Mouse (Mus musculus): ENCODE measurements at regions not wholly inside any gene's neighbourhood (a gene's known extent, or its start where the extent isn't known, plus 50 kb on each side); places are given as distances from the start of the nearest gene placed in this dataset.

GRCm38 (mm10) chr19:21913005-21913670 is 135.0 kb downstream of the Cemip2 start:
- DNase-seq (ENCODE audit: low spot score) = no peak

- DNase-seq (ENCODE audit: low spot score) = peak; percentile 28
Observed at GRCm38 (mm10) chr19:21913748-21914611, 135.8 kb downstream of the Cemip2 start.

GRCm38 (mm10) chr19:21914658-21915057 is 136.5 kb downstream of the Cemip2 start:
- peak; percentile 29 for DNase-seq (ENCODE audit: low spot score)

GRCm38 (mm10) chr19:21918113-21918512 is 140.0 kb downstream of the Cemip2 start:
- DNase-seq (ENCODE audit: low spot score) = no peak

GRCm38 (mm10) chr19:21919074-21919473 is 140.9 kb downstream of the Cemip2 start:
- DNase-seq (ENCODE audit: low spot score) = no peak

- DNase-seq (ENCODE audit: low spot score) = no peak
Observed at GRCm38 (mm10) chr19:21940114-21940513, 162.0 kb downstream of the Cemip2 start.

- no peak for DNase-seq (ENCODE audit: low spot score)
Observed at GRCm38 (mm10) chr19:21941720-21942119, 163.6 kb downstream of the Cemip2 start.

- no peak for DNase-seq (ENCODE audit: low spot score)
Observed at GRCm38 (mm10) chr19:21942286-21942685, 164.1 kb downstream of the Cemip2 start.

GRCm38 (mm10) chr19:21943407-21943806 is 165.3 kb downstream of the Cemip2 start:
- DNase-seq (ENCODE audit: low spot score) = no peak

- peak; percentile 3 for DNase-seq (ENCODE audit: low spot score)
Observed at GRCm38 (mm10) chr19:21946262-21946922, 168.2 kb downstream of the Cemip2 start.

GRCm38 (mm10) chr19:21948030-21948429 is 169.9 kb downstream of the Cemip2 start:
- DNase-seq (ENCODE audit: low spot score) = no peak

GRCm38 (mm10) chr19:21962635-21963034 is 176.2 kb upstream of the Trpm3 start:
- no peak for DNase-seq (ENCODE audit: low spot score)

GRCm38 (mm10) chr19:21989857-21990256 is 149.0 kb upstream of the Trpm3 start:
- DNase-seq (ENCODE audit: low spot score) = no peak

- DNase-seq (ENCODE audit: low spot score) = no peak
Observed at GRCm38 (mm10) chr19:21990970-21991369, 147.9 kb upstream of the Trpm3 start.

- DNase-seq (ENCODE audit: low spot score) = no peak
Observed at GRCm38 (mm10) chr19:21991413-21991812, 147.4 kb upstream of the Trpm3 start.

- DNase-seq (ENCODE audit: low spot score) = no peak
Observed at GRCm38 (mm10) chr19:21999621-22000020, 139.2 kb upstream of the Trpm3 start.

- DNase-seq (ENCODE audit: low spot score) = no peak
Observed at GRCm38 (mm10) chr19:22008053-22008935, 130.6 kb upstream of the Trpm3 start.

- no peak for DNase-seq (ENCODE audit: low spot score)
Observed at GRCm38 (mm10) chr19:22010239-22010638, 128.6 kb upstream of the Trpm3 start.

GRCm38 (mm10) chr19:22015854-22016610 is 122.8 kb upstream of the Trpm3 start:
- no peak for DNase-seq (ENCODE audit: low spot score)

GRCm38 (mm10) chr19:22017425-22017824 is 121.4 kb upstream of the Trpm3 start:
- no peak for DNase-seq (ENCODE audit: low spot score)

- no peak for DNase-seq (ENCODE audit: low spot score)
Observed at GRCm38 (mm10) chr19:22027577-22027976, 111.3 kb upstream of the Trpm3 start.

All from embryo, embryonic 10.5 days (tissue).